Mouse (Mus musculus) layer of hippocampus, adult 8-10 months (tissue): ENCODE measurements at regions not wholly inside any gene's neighbourhood (a gene's known extent, or its start where the extent isn't known, plus 50 kb on each side); places are given as distances from the start of the nearest gene placed in this dataset.
A peak's percentile ranks its signal among the peaks of the same experiment; 100 is the strongest.

Experiments
- DNase-seq, 2 experiments: peaks; one replicate each; pipeline ENCODE4 v3.0.0; 2022; ENCODE audit warnings: low spot score in 2 of 2

DNA sequence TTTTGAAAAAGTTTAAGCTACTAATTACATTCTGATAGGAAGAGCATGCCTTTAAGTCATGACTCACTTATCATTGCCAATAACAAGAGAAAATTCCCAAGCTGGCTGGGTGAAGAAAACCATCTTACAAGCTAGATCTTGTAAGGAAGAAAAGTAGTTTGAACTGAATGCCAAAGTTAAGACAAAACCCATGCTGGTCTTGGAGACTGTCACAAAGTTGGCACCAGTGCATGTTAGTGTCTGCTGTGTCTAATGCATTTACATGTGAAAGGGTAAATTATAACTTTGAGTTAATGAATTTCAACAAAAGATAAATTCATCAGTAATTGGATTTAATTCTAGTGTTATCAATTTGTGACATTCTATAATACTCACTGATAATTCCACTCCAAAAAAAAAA lies 533.6 kb upstream of the Fam241a start:
- DNase-seq: no peak

DNA sequence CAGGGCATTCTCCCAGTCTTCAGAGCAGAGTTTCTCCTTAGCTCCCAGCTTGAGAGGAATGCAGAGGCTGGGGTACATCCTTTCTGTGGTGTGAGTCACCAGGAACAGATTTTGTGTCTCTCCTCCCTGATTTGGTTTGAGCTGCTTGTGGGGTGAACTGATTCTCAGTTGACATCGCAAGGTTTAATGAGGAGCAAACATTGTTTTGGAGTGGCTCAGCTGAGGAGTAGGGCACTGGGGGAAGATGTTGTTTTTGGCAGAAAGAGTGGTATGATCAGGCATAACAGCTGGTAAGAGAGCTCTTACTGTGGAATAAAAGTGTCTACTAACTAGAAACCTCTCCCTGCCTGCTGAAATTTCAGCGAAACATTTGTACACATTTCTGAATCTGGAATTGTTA lies 519.4 kb upstream of the Fam241a start:
- DNase-seq: no peak

DNA sequence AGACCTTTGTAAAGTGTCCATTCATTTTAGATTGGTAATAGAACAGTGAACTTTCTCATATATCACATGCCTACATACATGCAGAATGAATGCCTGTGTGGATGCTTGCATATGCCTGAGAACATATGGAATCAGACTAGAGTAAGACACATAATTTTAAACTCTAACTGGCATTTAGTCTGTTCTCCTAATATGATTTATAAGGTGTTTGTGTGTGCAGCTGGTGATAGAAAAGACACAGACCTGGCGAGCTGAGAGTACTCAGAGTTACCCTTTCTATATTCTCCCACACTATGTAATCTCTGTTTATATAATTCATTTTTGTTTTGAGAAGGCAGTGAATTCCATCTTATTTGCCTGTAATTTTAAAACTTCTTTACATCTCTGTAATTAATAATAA lies 517.4 kb upstream of the Fam241a start:
- DNase-seq: no peak

DNA sequence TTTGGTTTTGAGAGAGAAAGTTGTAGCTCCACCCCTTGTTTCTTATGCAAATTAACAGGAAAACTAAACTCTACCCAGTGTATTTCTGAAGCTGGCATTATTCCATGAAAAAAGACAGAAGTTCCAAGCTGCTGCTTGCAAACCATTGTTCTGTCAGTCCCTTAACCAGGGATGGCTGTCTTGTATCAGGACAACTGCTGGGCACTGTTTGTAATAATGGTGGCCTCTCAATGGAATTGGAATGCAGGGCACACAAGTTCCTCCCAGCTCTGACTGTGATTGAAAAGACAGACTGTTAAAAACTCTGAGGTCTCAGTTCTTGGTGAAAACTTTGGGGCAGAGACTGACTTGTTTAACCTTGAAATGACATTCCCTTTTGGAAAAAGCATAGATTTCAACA lies 516.0 kb upstream of the Fam241a start:
- DNase-seq: no peak

DNA sequence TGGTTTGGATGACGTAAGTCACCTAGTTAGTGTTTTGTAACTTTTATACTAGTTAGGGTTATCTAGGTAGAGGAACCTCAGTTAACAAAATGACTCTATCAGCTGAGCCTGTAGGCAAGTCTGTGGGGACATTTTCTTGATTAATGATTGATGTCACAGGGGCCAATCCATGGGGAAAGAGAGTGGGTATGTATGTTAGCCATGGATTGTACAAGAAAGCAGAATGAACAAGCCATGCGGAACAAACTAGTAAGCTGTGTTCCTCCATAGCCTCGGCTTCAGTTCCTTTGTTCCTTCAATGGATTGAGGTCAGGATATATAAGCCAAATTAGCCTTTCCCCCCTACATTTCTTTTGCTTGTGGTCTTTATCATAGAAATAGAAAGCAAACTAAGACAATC lies 498.7 kb upstream of the Fam241a start:
- no peak for DNase-seq

DNA sequence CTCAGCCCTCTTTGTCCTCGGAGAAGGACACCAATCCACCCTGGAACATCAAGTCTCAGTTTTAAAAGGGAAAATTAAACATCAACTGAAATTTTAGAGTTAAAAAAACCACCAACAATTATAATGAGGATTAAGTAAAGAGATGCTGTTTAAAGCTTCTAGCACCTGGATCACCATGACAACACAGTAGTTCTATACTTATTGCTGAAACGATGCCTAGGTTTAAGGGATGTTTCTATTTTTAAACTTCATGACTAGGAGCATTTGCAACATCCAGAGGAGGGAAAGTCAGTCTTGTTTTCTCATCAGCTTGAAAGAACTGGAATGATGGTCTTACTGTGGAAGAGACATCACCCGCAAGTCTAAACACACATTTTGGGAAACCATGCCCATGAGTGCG lies 484.5 kb upstream of the Fam241a start:
- DNase-seq: no peak

DNA sequence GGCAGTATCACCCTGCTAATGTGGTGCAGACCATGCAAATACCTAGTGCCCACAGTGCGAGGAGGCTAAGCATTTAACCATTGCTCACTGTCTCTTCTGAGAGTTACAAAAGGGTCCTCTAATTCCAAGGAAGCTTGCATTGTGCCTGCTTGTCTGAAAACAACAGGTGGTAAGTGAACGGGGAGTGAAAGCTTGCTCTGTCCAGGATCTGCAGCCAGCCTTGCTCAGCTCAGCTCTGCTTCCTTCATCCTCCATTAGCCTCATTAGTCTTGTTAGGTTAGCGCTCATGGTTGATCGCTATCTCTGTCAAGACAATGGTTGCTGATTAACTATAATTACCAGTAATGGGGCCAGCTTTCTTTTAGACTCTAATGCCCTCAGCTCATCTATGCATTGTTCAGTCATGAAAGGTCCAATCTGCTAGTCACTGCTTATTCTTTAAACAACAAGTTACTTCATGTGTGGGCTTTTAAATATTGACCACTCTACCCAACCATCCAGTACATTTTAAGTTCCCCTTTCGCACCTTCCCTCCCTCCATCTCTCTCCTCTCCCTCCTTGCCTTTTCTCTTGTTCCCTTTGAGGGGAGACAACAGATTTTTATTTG lies 473.5 kb upstream of the Fam241a start:
- DNase-seq: no peak

DNA sequence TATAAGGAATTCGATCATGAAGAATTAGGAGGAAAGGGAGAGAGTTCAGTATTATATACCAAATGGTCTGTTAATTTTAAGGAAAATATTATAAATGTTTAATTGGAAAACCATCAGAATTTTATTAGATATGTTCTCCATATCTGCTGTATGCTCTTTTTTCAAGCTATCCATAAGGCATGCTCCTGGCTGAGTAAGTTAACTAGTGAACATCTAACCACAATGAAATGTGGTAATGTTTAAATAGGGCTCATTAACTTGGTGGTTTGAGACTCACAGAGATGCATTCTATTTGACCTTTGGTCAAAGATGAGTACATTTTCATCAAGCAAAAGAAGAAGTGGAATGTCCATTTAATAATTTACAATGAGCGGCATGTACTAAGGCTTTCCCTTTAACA lies 466.2 kb upstream of the Fam241a start:
- DNase-seq: no peak

DNA sequence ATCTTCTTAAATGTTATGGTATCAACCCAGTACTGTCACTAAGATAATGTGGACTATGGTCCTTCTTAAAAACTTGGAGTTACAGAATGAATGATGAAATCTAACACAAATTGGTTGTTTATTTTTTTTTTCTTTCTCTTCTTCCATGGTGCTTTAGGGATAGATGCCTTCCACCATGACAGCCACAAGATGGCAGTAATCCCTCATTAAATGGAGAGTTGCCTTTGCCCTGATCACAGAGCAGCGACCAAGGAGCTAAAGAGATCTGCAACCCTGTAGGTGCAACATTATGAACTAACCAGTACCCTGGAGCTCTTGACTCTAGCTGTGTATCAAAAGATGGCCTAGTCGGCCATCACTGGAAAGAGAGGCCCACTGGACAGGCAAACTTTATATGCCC lies 453.0 kb upstream of the Fam241a start:
- DNase-seq: peak; percentile 17 to 38

DNA sequence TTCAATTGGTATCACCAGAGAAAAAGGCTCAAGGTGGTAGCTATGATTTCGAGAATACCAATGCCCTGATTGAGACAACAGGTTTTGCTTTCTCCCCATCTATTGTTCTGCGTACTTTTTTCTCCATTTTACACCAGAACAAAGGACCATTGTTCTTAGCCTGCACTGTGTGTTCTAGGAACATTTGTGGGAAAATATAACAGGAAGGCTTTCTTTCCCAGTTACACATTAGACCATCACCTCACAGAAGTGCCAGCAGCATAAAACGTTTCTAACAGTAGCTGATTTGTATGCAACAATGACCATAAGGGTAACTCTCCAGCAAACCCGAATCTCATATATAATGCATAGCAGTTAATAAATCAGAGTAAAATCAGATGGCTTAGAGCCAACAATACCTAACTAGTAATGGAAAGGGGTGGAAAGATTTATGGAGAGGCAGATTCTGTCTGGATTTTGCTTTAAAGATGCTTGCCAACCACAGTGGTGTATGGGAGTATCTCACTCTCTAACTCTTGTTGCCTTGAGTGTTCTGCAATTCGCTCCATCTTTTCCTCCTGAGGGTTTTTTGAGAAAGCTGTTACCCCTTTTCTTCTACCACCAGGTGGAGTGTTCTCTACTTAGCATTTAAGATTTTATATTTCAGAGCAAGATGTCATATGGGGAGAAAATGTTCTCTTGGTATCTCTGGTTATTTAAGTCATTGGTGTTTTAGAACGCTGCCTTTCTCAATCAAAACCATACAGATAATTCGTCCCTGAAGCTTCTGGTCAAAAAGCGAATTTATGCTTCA lies 451.9 kb upstream of the Fam241a start:
- DNase-seq: no peak

DNA sequence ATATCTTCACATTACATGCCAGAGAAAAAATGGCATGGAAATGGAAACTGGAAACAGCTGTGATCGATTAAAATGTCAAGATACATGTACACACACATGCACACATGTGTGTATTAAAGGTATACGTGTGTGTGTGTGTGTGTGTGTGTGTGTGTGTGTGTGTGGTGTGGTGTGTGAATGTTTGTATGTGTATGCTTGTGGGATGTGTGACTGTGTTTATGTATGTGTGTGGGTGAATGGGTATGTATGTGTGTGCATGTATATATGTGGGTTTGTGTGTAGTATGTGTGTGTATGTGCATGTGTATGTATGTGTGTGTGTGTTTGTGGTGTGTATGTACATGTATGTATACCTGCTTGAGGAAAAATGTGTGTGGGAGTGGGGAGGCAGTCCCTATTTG lies 441.4 kb upstream of the Fam241a start:
- no peak for DNase-seq

DNA sequence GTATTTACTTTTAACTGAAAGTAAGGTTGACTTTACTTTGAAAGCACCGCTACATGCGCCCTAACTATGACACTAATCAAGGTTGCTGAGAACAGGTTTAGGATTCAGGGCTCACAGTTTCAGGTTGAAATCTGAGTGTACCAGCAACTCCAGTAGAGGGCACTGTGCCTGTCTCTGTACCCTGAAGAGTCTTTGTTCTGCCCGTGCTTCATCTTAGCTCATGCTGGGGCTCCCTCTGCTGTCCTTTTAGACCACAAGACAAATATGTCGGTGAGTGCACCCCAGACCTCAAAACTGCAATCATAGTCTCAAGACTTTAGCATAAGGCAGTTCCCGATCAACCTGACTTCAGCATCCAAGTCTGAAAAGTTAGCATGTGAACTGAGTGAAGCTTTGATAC lies 440.9 kb upstream of the Fam241a start:
- peak; percentile 54 to 74 for DNase-seq

DNA sequence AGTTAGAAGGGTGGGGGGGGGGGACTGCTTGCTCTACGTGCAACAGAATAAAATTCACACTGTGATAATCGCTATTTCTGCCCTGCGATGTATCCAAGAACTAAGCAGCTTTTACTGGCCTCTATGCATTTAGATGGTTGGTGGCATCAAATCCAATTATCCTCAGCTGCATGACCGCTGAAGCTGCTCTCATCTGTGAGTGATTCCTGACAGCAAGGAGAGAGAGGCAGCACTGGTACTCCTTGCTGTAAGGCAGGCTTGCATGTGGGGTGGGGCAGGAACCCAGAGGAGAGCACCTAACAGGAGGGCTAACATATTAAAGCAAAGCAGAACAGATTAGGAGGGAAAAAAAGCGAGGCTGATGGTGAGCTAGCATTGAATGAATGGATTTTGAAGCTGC lies 431.6 kb upstream of the Fam241a start:
- DNase-seq: no peak

DNA sequence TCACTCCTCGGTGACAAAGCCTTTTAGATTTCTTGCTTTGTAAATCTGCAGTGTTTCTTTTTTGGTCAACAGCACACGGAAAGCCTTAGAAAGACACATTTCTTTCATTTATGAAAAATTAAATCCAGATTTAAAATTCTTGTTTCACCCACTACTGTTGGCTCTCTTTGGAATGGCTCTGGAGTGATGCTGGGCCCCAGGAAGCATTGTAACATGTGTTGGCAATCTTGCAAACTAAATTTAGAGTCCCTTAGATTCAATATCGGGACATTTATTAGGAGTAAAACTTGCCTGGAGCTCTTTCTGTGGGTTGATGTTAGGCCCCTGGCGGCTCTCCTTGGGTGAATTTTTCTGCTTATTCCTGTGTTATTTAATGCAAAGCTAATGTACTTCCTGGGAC lies 405.2 kb upstream of the Fam241a start:
- no peak for DNase-seq

DNA sequence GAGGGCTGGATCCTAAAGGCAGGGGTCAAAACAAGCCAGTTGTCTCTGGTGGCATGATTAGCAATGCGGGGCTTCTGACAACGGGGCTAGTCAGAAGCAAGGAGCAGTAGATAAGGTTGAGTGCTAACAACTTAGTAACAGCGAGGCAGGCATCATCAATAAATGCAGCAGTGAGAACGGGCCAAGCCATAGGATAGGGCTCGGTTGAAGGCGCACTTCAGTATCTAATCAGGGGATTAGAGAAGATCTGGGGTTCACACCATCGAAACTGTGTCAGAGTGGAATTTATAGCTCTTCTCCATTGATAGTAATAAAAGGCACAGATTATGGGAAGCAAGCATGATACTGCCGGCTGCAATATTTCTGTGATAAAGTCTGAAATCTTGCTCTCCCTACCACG lies 402.0 kb upstream of the Fam241a start:
- no peak for DNase-seq

DNA sequence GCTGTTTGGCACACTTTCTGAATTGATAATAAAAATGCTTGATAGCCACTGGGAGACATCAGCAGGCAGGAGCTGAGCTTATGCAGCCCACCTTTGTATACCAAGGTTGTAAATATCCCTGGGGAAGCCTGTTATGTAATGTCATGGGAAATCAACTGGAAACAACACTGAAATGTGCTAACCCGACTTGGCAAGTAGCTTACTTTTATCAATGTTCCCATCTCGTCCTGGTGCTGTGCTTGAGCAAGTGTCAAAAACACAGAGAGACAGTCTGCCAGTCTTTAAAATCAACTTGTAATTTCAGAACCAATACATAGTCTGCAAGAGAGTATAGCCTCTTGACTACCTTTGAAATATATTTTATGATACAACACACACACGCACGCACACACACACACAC lies 391.7 kb upstream of the Fam241a start:
- no peak for DNase-seq

DNA sequence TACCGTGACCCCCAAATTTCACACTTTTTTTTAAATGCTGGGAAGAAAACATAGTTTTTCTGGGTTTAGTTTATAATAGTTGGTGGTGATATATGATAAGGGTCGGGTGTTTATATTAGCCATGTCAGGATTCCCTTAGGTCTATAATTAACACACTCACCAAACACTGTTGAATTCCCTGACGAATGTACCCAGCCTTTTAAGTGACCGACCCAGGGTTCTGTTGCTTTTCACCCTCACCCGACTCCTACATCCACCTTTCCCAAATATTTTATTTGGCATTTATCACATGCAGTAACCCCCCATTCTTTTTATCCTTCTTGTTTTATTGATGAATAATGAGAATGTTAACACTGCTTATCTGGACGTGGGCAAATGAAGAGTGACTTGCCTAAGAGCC lies 389.1 kb upstream of the Fam241a start:
- DNase-seq: no peak

DNA sequence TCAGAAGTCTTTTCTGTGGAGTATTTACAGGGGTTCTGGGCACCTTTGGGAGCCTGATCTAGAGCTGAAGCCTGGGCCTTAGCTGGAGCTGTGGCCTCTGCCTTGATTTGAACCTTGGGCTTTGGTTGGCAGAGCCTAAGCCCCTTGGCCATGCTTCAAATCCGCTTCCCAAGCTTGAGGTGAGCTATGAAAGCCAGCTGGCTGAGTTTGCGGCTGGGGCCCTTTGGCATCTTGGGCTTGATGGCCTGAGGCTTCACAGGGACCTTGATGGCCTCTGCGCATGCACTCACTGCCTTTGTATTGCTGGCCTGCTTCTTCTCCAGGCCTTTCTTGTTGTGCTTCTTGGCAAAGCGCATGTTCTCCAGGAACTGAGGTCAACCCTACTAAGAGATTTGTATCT lies 384.5 kb upstream of the Fam241a start:
- DNase-seq: no peak

DNA sequence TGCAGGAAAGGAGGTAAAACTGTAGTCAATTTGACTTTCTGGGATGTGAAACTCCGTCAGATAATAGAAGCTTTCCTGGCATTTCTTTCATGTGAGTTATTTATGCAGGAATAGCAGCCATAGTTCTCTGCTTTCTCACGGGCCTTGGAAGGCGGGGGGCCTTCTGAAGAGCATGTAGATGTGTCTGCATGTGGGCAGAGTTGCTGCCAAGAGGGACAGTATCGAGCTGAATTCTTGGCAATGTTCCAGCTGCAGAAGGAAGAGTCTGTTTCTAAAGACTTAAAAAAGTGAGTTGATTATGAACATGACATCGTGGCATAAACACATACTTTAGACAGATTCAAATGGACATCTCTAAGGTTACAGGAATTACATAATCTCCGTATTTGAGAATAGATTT lies 374.5 kb upstream of the Fam241a start:
- no peak for DNase-seq

DNA sequence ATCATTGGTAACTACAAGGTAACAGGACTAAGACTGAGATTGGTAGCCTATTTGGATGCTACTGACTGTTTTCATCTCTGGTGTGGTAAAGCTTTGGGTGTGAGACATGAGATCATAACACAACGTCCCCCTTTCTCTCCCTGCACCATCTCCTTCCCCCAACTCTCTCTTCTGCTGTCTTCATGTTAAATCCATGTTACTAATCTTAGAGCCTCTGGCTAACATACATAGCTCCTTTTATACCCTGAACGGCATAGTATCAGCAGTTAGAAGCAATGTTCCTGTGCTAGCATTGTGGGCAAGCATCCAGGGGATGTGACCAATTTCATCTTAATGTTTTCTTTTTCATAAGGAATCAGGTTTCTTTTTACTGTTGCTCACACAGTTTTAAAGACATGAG lies 365.1 kb upstream of the Fam241a start:
- DNase-seq: no peak

DNA sequence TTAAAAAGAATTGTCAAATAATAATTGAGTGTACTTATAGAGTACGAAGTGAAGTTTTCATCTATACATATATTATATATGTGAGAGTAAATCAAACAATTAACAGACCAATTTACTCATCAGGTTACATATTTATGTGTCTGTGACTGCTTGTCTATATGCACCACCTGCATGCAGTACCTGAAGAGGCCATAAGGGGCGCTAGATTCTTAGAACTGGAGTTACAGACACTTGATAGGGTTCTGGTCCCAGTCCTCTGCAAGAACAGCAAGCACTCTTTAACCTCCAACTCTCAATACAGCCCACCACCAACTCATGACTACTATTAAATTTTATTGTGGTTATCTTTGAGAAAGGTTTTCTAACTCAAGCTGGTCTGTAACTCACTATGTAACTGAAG lies 351.7 kb upstream of the Fam241a start:
- DNase-seq: no peak

DNA sequence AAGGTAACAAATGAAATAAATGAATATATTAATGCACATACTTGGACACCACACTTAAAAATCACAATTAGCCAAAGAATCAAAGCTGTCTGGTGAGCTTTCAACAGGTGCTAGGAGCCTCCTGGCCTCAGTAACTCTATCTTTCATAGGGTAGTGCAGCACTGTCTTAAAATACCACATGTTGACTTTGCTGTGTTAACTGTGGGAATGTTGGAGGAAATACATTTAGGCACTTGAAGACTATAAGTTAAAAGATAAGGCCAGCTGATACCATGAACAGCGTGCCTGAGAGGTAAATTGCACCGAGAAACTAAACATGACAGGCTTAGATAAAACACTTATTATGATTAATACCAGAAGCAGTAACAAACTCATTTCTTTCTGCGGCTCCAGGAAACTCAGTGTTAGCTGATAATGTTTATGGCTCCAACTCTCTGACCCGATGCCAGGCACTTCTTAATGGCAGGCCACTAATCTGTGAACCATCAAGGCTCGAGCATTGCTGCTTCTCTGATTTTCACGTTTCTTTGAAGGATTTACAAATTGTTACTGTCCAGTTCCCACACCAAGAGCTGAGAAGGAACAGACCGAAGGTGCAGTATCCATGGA lies 343.8 kb upstream of the Fam241a start:
- no peak for DNase-seq

DNA sequence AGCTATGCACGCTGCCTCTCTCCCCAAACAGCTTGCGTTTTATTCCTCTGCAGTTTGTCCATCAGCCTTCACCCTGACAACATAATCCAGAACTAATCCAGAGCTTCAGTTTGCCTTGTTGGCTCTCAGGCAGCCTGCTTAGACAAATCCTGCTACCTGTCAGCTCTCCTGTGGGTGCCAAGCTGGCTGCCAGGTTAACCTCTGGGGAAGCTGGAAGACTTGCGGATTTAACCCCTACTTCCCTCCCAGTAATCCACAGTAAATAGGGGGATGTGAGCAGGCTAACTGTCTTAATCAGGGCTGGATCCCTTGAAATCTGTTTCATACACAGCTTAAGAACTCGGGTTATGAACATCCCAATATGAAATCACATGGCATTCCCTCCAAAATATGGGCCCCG lies 334.3 kb upstream of the Fam241a start:
- DNase-seq: no peak
